Mouse (Mus musculus) embryonic fibroblast, embryonic 13.5 days (primary cell): ENCODE measurements at regions not wholly inside any gene's neighbourhood (a gene's known extent, or its start where the extent isn't known, plus 50 kb on each side); places are given as distances from the start of the nearest gene placed in this dataset.

Source experiments
- CTCF ChIP-seq: IDR thresholded peaks from 2 replicates; pipeline ENCODE4 v1.5.1; 2011; ENCODE audit warnings: mild to moderate bottlenecking, control low read depth, low read length, moderate library complexity, borderline replicate concordance; ENCODE audit not compliant: insufficient read depth
- POLR2A ChIP-seq: IDR thresholded peaks from 2 replicates; pipeline ENCODE4 v1.6.1; 2011; ENCODE audit warnings: low read depth, mild to moderate bottlenecking, control low read depth, low read length, moderate library complexity

- TF ChIP-seq CTCF, result no peak
- TF ChIP-seq POLR2A, result no peak
Measured at GRCm38 (mm10) chr2:149467801-149468200, 62.9 kb downstream of the Cst10 start.
